Mouse (Mus musculus) myocyte (in vitro differentiated cells): ENCODE results near the gene Evpl. TPM values are rescaled to one million over a fixed set of nuclear protein-coding genes. Genes with fewer than 3 reads are reported as not detected.

Source experiments
- H3K27me3 ChIP-seq: one replicate; pipeline ENCODE4 v1.6.1; 2011; ENCODE audit not compliant: control insufficient read depth, insufficient read depth, insufficient read length
- H3K36me3 ChIP-seq: one replicate; pipeline ENCODE4 v1.6.1; 2011; ENCODE audit not compliant: control insufficient read depth, insufficient read depth
- H3K4me2 ChIP-seq: one replicate; pipeline ENCODE4 v1.6.1; 2011; ENCODE audit warnings: low read depth, control low read depth
- H3K4me3 ChIP-seq: one replicate; pipeline ENCODE4 v1.5.1; 2011; ENCODE audit warnings: mild to moderate bottlenecking, control low read depth, moderate library complexity
- H3K79me2 ChIP-seq: one replicate; pipeline ENCODE4 v1.6.1; 2011; ENCODE audit not compliant: control insufficient read depth, insufficient read depth
- H3ac ChIP-seq: one replicate; pipeline ENCODE4 v1.6.1; 2011; ENCODE audit not compliant: control insufficient read depth, insufficient read length
- CEBPB ChIP-seq: IDR thresholded peaks from 2 replicates; pipeline ENCODE4 v1.6.1; 2011; ENCODE audit warnings: mild to moderate bottlenecking, moderate library complexity; ENCODE audit not compliant: poor library complexity, insufficient read depth, severe bottlenecking
- E2F4 ChIP-seq: IDR thresholded peaks from one replicate; pipeline ENCODE4 v1.6.1; 2011; ENCODE audit warnings: mild to moderate bottlenecking, control low read depth, moderate library complexity; ENCODE audit not compliant: insufficient read depth
- MAX ChIP-seq: IDR thresholded peaks from one replicate; pipeline ENCODE4 v1.6.1; 2011; ENCODE audit warnings: low read depth, mild to moderate bottlenecking, control low read depth
- MYOD1 ChIP-seq, 3 experiments: IDR thresholded peaks; one replicate each; pipeline ENCODE4 v1.6.1; 2011; ENCODE audit warnings: control low read depth in 2 of 3, low read depth in 2 of 3, mild to moderate bottlenecking in 2 of 3, moderate library complexity in 1 of 3; ENCODE audit not compliant: insufficient read length in 2 of 3, control insufficient read depth in 1 of 3
- MYOG ChIP-seq, 3 experiments: IDR thresholded peaks; one replicate each; pipeline ENCODE4 v1.6.1; 2011; ENCODE audit warnings: control low read depth in 2 of 3, low read depth in 2 of 3, mild to moderate bottlenecking in 2 of 3; ENCODE audit not compliant: insufficient read length in 2 of 3, control insufficient read depth in 1 of 3, insufficient read depth in 1 of 3
- POLR2A ChIP-seq: IDR thresholded peaks from one replicate; pipeline ENCODE4 v1.6.1; 2011; ENCODE audit warnings: low read depth, mild to moderate bottlenecking, control low read depth, moderate library complexity; ENCODE audit not compliant: insufficient read length
- POLR2AphosphoS2 ChIP-seq: IDR thresholded peaks from one replicate; pipeline ENCODE4 v1.6.1; 2011; ENCODE audit warnings: low read depth, control low read depth; ENCODE audit not compliant: insufficient read length
- REST ChIP-seq: IDR thresholded peaks from one replicate; pipeline ENCODE4 v1.6.1; 2011; ENCODE audit warnings: mild to moderate bottlenecking, control low read depth, moderate library complexity; ENCODE audit not compliant: insufficient read depth, insufficient read length
- SRF ChIP-seq: IDR thresholded peaks from one replicate; pipeline ENCODE4 v1.6.1; 2011; ENCODE audit warnings: low read depth; ENCODE audit not compliant: control insufficient read depth, insufficient read length
- TCF12 ChIP-seq: IDR thresholded peaks from one replicate; pipeline ENCODE4 v1.6.1; 2011; ENCODE audit warnings: mild to moderate bottlenecking, control low read depth; ENCODE audit not compliant: poor library complexity, insufficient read depth, severe bottlenecking
- TCF3 ChIP-seq: IDR thresholded peaks from one replicate; pipeline ENCODE4 v1.6.1; 2011; ENCODE audit warnings: low read depth, control low read depth; ENCODE audit not compliant: insufficient read length
- USF1 ChIP-seq: IDR thresholded peaks from one replicate; pipeline ENCODE4 v1.6.1; 2011; ENCODE audit warnings: low read depth, mild to moderate bottlenecking, control low read depth, moderate library complexity
- polyA plus RNA-seq: library from polyadenylated mRNA; unstranded; fragments of >200 nt; fragmentation: generic; extraction: Trizol; gene quantifications from one replicate; pipeline ENCODE4 v1.2.1, GENCODE M21; 2012; ENCODE audit warnings: missing spikeins

The Evpl gene
- polyA plus RNA-seq, 1 experiment = 0.14 TPM

GRCm38 (mm10) chr11:116234901-116235300, 3.0 kb downstream of the Evpl start:
- H3K4me3 ChIP-seq = no peak overlapping the region
- no peak overlapping the region for H3K4me2 ChIP-seq
- TF ChIP-seq MAX (no peak), MYOD1 (IDR thresholded peaks at IDR 0.05; ENCODE audit: control insufficient read depth in 1 of 3, insufficient read length in 2 of 3, low read depth in 2 of 3) (no peak), TCF12 (no peak), POLR2A (no peak), MYOG (IDR thresholded peaks at IDR 0.05; ENCODE audit: control insufficient read depth in 1 of 3, insufficient read depth in 1 of 3, insufficient read length in 2 of 3, low read depth in 2 of 3) (no peak), POLR2AphosphoS2 (no peak), USF1 (no peak), E2F4 (no peak), SRF (no peak), TCF3 (no peak), CEBPB (no peak), REST (no peak)
- no peaks in the 10 kb centered on the region for H3K36me3 ChIP-seq
- H3K79me2 ChIP-seq = no peaks in the 10 kb centered on the region
- no peaks in the 10 kb centered on the region for H3K27me3 ChIP-seq
- H3ac ChIP-seq = no peak overlapping the region

- no peaks in the 10 kb centered on the region for H3K36me3 ChIP-seq
- H3K4me3 ChIP-seq = no peak overlapping the region
- TF ChIP-seq E2F4 = no peak
- no peak for TF ChIP-seq TCF3
- no peak for TF ChIP-seq POLR2AphosphoS2
- TF ChIP-seq POLR2A = no peak
- no peak for TF ChIP-seq MAX
- no peak for TF ChIP-seq TCF12
- no peak for TF ChIP-seq REST
- TF ChIP-seq SRF = no peak
- no peak for TF ChIP-seq MYOD1 (IDR thresholded peaks at IDR 0.05; ENCODE audit: control insufficient read depth in 1 of 3, insufficient read length in 2 of 3, low read depth in 2 of 3)
- TF ChIP-seq MYOG (IDR thresholded peaks at IDR 0.05; ENCODE audit: control insufficient read depth in 1 of 3, insufficient read depth in 1 of 3, insufficient read length in 2 of 3, low read depth in 2 of 3) = no peak
- no peak for TF ChIP-seq CEBPB
- TF ChIP-seq USF1 = no peak
- H3K79me2 ChIP-seq = no peaks in the 10 kb centered on the region
- H3K27me3 ChIP-seq = no peaks in the 10 kb centered on the region
- no peak overlapping the region for H3ac ChIP-seq
- H3K4me2 ChIP-seq = no peak overlapping the region
Measured at GRCm38 (mm10) chr11:116232427-116232826, 5.5 kb downstream of the Evpl start.

GRCm38 (mm10) chr11:116228699-116229098, 9.2 kb downstream of the Evpl start:
- no peaks in the 10 kb centered on the region for H3K27me3 ChIP-seq
- TF ChIP-seq TCF12 = no peak
- TF ChIP-seq CEBPB = no peak
- TF ChIP-seq MYOG (IDR thresholded peaks at IDR 0.05; ENCODE audit: control insufficient read depth in 1 of 3, insufficient read depth in 1 of 3, insufficient read length in 2 of 3, low read depth in 2 of 3) = no peak
- TF ChIP-seq MYOD1 (IDR thresholded peaks at IDR 0.05; ENCODE audit: control insufficient read depth in 1 of 3, insufficient read length in 2 of 3, low read depth in 2 of 3) = no peak
- TF ChIP-seq E2F4 = no peak
- TF ChIP-seq POLR2A = no peak
- no peak for TF ChIP-seq TCF3
- no peak for TF ChIP-seq REST
- no peak for TF ChIP-seq POLR2AphosphoS2
- no peak for TF ChIP-seq SRF
- TF ChIP-seq USF1 = no peak
- TF ChIP-seq MAX = no peak
- no peak overlapping the region for H3K4me3 ChIP-seq
- H3K4me2 ChIP-seq = no peak overlapping the region
- H3ac ChIP-seq = no peak overlapping the region
- no peaks in the 10 kb centered on the region for H3K36me3 ChIP-seq
- no peaks in the 10 kb centered on the region for H3K79me2 ChIP-seq

DNA sequence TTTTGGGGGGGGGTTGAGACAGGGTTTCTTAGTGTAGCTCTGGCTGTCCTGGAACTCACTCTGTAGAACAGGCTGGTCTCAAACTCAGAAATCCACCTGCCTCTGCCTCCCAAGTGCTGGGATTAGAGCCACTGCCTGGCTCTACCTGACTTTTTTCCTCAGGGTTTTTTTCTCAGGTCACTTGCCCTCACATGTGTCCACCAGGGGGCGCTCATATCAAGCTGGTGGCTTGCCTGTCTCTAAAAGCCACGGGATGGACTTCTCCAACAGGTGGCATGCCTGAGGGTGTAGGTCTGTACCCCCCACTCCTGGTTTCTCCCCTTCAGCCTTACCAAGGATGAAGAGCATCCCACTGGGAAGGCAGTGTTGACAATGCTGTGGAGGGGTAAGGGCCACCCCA, 11.5 kb downstream of the Evpl start:
- TF ChIP-seq MYOD1 (IDR thresholded peaks at IDR 0.05; ENCODE audit: control insufficient read depth in 1 of 3, insufficient read length in 2 of 3, low read depth in 2 of 3) = peak in 2 of 3 experiments; percentile 11 to 19
- TF ChIP-seq POLR2AphosphoS2 = no peak
- Histone ChIP-seq H3K79me2 (no peaks in the 10 kb centered on the region), H3ac (no peak overlapping the region), H3K4me2 (no peak overlapping the region), H3K36me3 (no peaks in the 10 kb centered on the region), H3K27me3 (no peaks in the 10 kb centered on the region), H3K4me3 (no peak overlapping the region)

DNA sequence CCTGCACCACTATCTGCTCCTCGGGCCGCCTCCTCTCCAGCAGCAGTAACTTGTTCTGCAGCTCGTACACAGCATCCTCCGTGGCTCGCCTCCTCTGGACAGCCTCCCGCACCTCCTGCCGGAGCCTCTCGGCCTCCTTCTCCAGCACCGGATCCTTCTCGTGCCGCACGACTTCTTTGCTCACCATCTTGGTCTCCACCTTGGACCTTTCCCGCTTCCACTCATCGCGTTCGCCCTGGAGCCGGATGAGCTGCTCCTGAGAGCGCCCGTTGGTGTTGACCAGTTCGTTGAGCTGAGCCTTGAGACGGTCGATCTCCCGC, 15.2 kb downstream of the Evpl start:
- Histone ChIP-seq H3K79me2 (no peaks in the 10 kb centered on the region), H3K4me2 (no peak overlapping the region), H3K4me3 (no peak overlapping the region), H3K27me3 (no peaks in the 10 kb centered on the region), H3K36me3 (no peaks in the 10 kb centered on the region), H3ac (no peak overlapping the region)
- TF ChIP-seq REST (no peak), MAX (no peak), CEBPB (no peak), TCF12 (no peak), MYOG (IDR thresholded peaks at IDR 0.05; ENCODE audit: control insufficient read depth in 1 of 3, insufficient read depth in 1 of 3, insufficient read length in 2 of 3, low read depth in 2 of 3) (no peak), POLR2AphosphoS2 (no peak), TCF3 (no peak), MYOD1 (IDR thresholded peaks at IDR 0.05; ENCODE audit: control insufficient read depth in 1 of 3, insufficient read length in 2 of 3, low read depth in 2 of 3) (no peak), E2F4 (no peak), SRF (no peak)
